Mouse (Mus musculus): ENCODE data around the gene Glra1. TPM values are rescaled to one million over a fixed set of nuclear protein-coding genes. Genes with fewer than 3 reads are reported as not detected.

Glra1 gene
- total and polyA plus RNA-seq, 3 experiments: not detected

DNA sequence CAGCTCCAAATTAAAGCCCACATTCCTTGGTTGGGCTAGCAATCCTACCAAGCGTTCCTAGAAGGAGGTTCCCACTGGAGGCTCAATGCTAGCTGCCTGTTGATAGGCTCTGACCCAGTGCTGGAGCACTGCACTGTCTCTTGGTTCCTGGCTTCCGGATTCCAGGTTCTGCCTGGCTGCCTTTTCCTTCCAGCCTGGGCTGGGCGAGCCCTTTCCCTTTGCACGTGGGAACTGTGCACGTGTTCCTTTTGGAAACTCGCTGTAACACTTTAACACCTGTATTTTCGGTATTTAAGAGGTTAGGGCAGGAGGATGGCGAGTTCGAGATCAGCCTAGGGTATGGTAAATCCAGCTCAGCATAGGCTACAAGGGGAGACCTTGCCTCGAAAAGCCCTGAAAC is 140.0 kb downstream of the Glra1 start:
- intact Hi-C loops (cut with DNase I): no loop called here
- peak overlapping the region; percentile 99 for H3K27ac ChIP-seq
- WGBS: 43% methylated on average over 10 of the region's 10 CpGs
- TF ChIP-seq POLR2A (IDR thresholded peaks at IDR 0.05; ENCODE audit: insufficient read depth, low read depth, low read length) (no peak), EP300 (IDR thresholded peaks at IDR 0.05; ENCODE audit: insufficient read depth, low read depth, low read length) (0 out of 2 replicates have a peak, but pooled peaks have one; percentile 34), CTCF (IDR thresholded peaks at IDR 0.05) (no peak)
- H3K9ac ChIP-seq (ENCODE audit: low read depth, low read length): peak overlapping the region; percentile 84
- DNase-seq: peak; percentile 49 to 56
- peak overlapping the region; percentile 69 for H3K4me3 ChIP-seq
- peaks cover 7% of the 10 kb centered on the region for H3K36me3 ChIP-seq (ENCODE audit: control insufficient read depth, insufficient read depth, low read length)
- peaks cover 8% of the 10 kb centered on the region for H3K4me1 ChIP-seq (ENCODE audit: control insufficient read depth, insufficient read depth, low read length)
- peaks cover 5% of the 10 kb centered on the region for H3K79me2 ChIP-seq (replicated peaks; ENCODE audit: control insufficient read depth, insufficient read depth, low read length)
- H3K27me3 ChIP-seq (ENCODE audit: control insufficient read depth, insufficient read depth, low read length): no peaks in the 10 kb centered on the region

DNA sequence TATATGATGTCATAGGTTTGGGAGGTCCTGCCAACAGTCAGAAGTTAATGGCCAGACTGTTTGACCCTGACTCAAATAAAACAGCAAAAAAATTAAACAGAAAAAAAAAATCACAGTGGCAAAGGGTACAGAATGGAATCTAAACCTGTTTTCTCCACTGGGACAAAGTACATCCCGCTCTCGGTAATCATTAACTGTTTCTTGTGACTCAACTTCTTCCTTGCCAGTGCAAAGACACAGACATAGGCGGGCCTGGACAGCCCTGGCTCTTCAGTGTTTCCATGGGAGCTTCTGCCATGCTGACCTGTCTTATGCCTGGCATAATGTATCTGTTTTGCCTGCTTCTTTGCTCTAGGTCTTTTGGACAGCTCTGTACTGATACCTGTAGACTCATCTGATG is 142.8 kb downstream of the Glra1 start:
- Histone ChIP-seq H3K4me3 (no peak overlapping the region), H3K36me3 (ENCODE audit: control insufficient read depth, insufficient read depth, low read length) (no peaks in the 10 kb centered on the region), H3K27me3 (ENCODE audit: control insufficient read depth, insufficient read depth, low read length) (no peaks in the 10 kb centered on the region), H3K9ac (ENCODE audit: low read depth, low read length) (no peak overlapping the region), H3K79me2 (replicated peaks; ENCODE audit: control insufficient read depth, insufficient read depth, low read length) (peaks cover 3% of the 10 kb centered on the region), H3K27ac (no peak overlapping the region), H3K4me1 (ENCODE audit: control insufficient read depth, insufficient read depth, low read length) (peaks cover 8% of the 10 kb centered on the region)
- no peak for DNase-seq
- intact Hi-C loops (cut with DNase I): no loop called here
- TF ChIP-seq EP300 (IDR thresholded peaks at IDR 0.05; ENCODE audit: insufficient read depth, low read depth, low read length): no peak
- TF ChIP-seq POLR2A (IDR thresholded peaks at IDR 0.05; ENCODE audit: insufficient read depth, low read depth, low read length): no peak
- WGBS: 86% methylated on average over 3 of the region's 3 CpGs

DNA sequence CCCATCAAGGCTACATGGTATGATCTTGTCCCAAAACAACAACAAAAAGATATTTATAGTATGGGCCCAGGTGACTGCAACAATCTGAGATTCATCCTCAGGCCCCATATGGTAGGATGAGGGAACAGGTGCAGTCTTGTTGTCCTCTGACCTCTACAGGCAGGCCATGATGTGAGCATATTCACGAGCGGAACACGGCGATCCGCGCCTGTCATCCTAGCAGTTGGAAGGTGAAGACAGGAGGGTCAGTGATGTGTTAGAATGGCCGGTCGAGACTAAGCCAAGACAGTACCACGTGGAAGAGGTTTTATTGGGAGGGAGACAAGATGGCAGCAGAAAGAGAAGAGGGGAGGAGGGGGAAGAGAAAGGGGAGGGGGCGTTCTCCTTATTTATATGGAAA is 143.3 kb downstream of the Glra1 start:
- WGBS: 84% methylated on average over 10 of the region's 10 CpGs
- H3K36me3 ChIP-seq (ENCODE audit: control insufficient read depth, insufficient read depth, low read length): peaks cover 2% of the 10 kb centered on the region
- no peak overlapping the region for H3K27ac ChIP-seq
- TF ChIP-seq POLR2A (IDR thresholded peaks at IDR 0.05; ENCODE audit: insufficient read depth, low read depth, low read length) (no peak), CTCF (IDR thresholded peaks at IDR 0.05) (no peak), EP300 (IDR thresholded peaks at IDR 0.05; ENCODE audit: insufficient read depth, low read depth, low read length) (no peak)
- H3K79me2 ChIP-seq (replicated peaks; ENCODE audit: control insufficient read depth, insufficient read depth, low read length): no peaks in the 10 kb centered on the region
- no peak for DNase-seq
- no peak overlapping the region for H3K9ac ChIP-seq (ENCODE audit: low read depth, low read length)
- intact Hi-C loops (cut with DNase I): loop anchor here (5.0 kb wide), 1 partner anchor 1027 kb away; the partner anchor contains the start of gene Fnip1
- peaks cover 9% of the 10 kb centered on the region for H3K4me1 ChIP-seq (ENCODE audit: control insufficient read depth, insufficient read depth, low read length)
- no peaks in the 10 kb centered on the region for H3K27me3 ChIP-seq (ENCODE audit: control insufficient read depth, insufficient read depth, low read length)
- H3K4me3 ChIP-seq: no peak overlapping the region

Small RNAs within 50 kb of the gene (microRNA-seq; reads per million reads assigned to microRNA genes)
- gene Mir7652: 0 reads per million in 2 experiments

Other genes with a start within 250 kb of the Glra1 start
- 100 to 1,000 TPM; 320 to 420 TPM for gene Sparc, start 185.0 kb downstream of the Glra1 start, total RNA-seq (2021)
- 666 and 876 TPM in 2 replicates for gene Sparc, start 185.0 kb downstream of the Glra1 start, polyA plus RNA-seq (2012; rRNA removed)
- gene Atox1, start 147.0 kb downstream of the Glra1 start, total RNA-seq (2021): 100 to 1,000 TPM in 1 of 2 experiments, 10 to 100 TPM in 1; 98.6 to 112 TPM
- 155 and 204 TPM in 2 replicates for gene Atox1, start 147.0 kb downstream of the Glra1 start, polyA plus RNA-seq (2012; rRNA removed)
- 10 to 100 TPM; 40.0 to 41.3 TPM for gene G3bp1, start 138.5 kb downstream of the Glra1 start, total RNA-seq (2021)
- gene G3bp1, start 138.5 kb downstream of the Glra1 start, polyA plus RNA-seq (2012; rRNA removed): 22.0 and 31.6 TPM in 2 replicates